Mouse (Mus musculus): ENCODE data around the gene Serpina10. TPM values are rescaled to one million over a fixed set of nuclear protein-coding genes. Genes with fewer than 3 reads are reported as not detected.

The Serpina10 gene
- polyA plus RNA-seq, 1 experiment from 2014 or later = not detected

DNA sequence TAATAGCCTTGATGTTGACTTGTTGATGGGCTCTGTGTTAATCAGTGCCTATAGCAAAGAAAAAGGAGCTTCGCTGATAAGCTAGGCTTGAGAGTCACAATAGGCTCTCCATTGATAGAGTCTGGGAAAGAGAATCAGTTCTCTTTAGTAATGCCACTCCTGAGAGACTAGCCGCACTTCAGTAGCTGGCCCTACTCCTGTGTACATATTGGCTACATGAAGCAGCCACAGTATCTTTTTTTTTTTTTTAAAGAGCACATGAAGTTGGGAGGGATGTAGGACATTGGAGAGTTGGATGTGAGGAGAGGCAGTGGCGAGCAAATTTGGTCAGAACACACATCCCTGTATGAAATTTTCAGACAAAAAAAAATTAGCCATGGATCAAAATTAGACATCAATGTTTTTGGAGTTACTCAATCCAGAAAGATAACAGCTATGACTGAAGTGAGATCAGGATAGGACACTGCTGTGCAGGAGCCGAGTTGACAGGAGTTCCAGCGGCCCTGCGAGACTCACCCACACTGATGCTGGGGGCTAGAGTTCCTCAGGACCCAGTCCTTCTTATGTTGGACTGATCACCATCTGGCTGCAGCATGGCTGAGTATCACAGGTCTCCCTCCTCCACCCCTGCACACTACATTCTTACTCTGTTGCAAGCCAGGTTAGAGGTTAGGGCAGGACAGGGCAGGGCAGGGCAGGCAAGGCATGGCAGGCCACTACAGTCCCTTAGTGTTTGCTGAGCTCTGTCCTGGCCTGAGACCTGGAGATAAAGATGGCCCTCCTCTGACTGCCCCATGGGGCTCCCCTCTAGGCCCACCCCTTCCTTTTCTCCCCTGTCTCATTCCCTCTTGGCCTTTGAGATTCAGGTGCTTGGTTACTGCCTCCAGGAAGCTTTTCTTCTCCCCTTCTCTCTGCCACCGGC lies 24.1 kb upstream of the Serpina10 start:
- Histone ChIP-seq H3K36me3 (no peaks in the 10 kb centered on the region), H3K27ac (no peak overlapping the region), H3K9me3 (no peaks in the 10 kb centered on the region), H3K27me3 (ENCODE audit: insufficient read depth, poor library complexity, severe bottlenecking) (no peaks in the 10 kb centered on the region), H3K4me3 (no peak overlapping the region), H3K4me1 (replicated peaks) (no peaks in the 10 kb centered on the region)
- WGBS = 86% methylated on average over 7 of the region's 7 CpGs
- DNase-seq (ENCODE audit: low spot score) = no peak

DNA sequence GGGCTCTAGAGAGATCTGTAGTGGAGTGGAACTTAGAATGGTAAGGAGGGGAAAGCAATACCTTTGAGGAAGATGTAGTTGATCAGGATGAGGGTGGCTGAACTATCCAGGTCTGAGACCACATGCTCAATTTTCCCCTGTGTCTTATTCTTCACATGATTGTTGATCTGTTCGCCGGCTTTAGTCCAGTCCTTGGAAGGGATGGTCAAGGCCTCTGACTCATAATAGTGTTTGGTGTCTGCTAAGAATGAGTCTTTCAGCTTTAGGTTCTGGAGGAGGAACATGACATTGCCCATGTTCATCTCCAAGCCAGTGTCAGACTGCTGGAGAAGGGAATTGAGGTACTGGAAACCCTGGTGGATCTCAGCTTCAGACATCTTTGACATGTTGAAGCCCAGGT lies 22.6 kb upstream of the Serpina10 start:
- H3K27me3 ChIP-seq (ENCODE audit: insufficient read depth, poor library complexity, severe bottlenecking) = no peaks in the 10 kb centered on the region
- no peaks in the 10 kb centered on the region for H3K36me3 ChIP-seq
- no peaks in the 10 kb centered on the region for H3K4me1 ChIP-seq (replicated peaks)
- DNase-seq (ENCODE audit: low spot score) = no peak
- H3K9me3 ChIP-seq = no peaks in the 10 kb centered on the region
- H3K4me3 ChIP-seq = no peak overlapping the region
- H3K27ac ChIP-seq = no peak overlapping the region
- WGBS = 98% methylated on average over 2 of the region's 2 CpGs

DNA sequence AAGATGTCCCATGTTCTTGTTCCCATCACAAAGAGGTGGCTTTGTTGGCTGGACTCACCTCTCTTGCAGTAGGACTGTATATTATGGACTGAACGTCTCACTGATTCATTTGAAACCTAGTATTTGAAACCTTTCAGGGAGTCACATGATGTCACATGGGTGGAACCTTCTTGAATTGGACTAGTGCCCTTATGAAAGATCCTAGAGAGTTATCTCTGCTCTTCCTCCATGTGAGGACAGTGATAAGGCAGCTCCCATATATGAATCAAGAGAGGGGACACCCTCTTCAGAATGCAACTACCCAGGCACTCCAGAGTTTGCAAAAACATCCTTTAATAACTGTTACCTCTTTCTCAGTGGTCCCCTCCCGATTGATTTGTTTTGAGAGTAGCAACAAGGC lies 15.1 kb upstream of the Serpina10 start:
- WGBS = 79% methylated on average over 2 of the region's 2 CpGs
- DNase-seq (ENCODE audit: low spot score) = no peak
- Histone ChIP-seq H3K27me3 (ENCODE audit: insufficient read depth, poor library complexity, severe bottlenecking) (no peaks in the 10 kb centered on the region), H3K27ac (no peak overlapping the region), H3K4me1 (replicated peaks) (no peaks in the 10 kb centered on the region), H3K9me3 (no peaks in the 10 kb centered on the region), H3K36me3 (no peaks in the 10 kb centered on the region), H3K4me3 (no peak overlapping the region)

DNA sequence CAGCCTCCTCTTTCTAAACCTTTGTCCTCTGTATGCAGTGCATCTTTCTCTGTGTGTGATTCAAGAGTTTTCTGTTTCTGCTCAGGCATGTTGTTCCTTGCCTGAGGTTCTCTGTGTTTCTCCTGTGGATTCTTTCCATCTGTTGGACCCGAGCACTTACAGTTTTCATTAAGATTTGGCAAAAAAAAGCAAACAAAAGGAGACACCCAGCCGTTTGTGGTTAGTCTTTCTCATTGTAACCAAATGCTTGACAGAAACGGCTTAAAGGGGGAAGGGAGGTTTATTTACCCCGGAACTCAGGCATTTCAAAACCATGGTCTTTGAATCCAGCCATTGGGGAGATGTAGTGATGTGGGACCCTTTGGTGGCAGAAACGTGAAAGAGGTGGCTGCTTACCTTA lies 13.4 kb upstream of the Serpina10 start:
- Histone ChIP-seq H3K9me3 (no peaks in the 10 kb centered on the region), H3K36me3 (no peaks in the 10 kb centered on the region), H3K4me1 (replicated peaks) (no peaks in the 10 kb centered on the region), H3K27me3 (ENCODE audit: insufficient read depth, poor library complexity, severe bottlenecking) (no peaks in the 10 kb centered on the region), H3K4me3 (no peak overlapping the region), H3K27ac (no peak overlapping the region)
- WGBS = 41% methylated on average over 5 of the region's 5 CpGs
- DNase-seq (ENCODE audit: low spot score) = no peak

DNA sequence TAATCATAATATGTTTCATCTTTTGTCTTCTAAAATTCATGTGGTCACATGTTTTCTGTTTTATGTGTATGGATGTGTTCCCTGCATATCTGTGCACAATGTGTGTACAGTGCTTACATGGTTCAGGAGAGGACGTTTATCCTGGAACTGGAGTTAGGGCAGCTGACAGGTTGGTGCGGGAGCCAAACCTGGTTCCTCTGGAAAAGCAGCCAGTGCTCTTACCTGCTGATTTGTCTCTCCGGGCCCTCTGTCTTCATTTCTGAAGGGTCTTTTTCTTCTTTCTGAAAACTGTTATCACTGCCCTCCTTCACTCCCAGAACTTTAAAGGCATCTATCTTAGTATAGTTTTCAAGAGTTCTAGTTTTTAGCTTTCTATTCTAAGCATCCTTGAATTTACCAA lies 12.6 kb upstream of the Serpina10 start:
- no peak overlapping the region for H3K27ac ChIP-seq
- H3K4me1 ChIP-seq (replicated peaks) = no peaks in the 10 kb centered on the region
- no peaks in the 10 kb centered on the region for H3K9me3 ChIP-seq
- H3K4me3 ChIP-seq = no peak overlapping the region
- DNase-seq (ENCODE audit: low spot score) = no peak
- no peaks in the 10 kb centered on the region for H3K27me3 ChIP-seq (ENCODE audit: insufficient read depth, poor library complexity, severe bottlenecking)
- H3K36me3 ChIP-seq = no peaks in the 10 kb centered on the region
- 87% methylated on average over 3 of the region's 3 CpGs for WGBS

DNA sequence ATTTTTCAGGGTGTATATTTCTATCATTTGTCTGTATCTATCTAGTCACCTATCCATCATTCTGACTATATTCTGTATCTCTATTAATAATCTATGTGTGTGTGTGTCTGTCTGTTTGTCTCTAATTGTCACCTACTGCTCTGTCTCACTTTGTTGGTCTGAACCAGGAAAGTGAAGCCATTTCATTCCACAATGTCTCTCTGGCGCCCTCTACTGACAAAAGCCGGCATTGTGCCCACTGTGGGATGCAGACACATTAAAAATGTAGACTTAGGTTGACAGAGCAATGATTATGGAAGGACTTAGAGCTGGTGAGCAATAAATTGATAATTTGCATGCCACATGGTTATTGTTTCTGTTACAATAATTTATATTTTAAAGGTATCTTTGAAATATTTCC lies 12.1 kb upstream of the Serpina10 start:
- Histone ChIP-seq H3K9me3 (no peaks in the 10 kb centered on the region), H3K4me1 (replicated peaks) (no peaks in the 10 kb centered on the region), H3K27ac (no peak overlapping the region), H3K4me3 (no peak overlapping the region), H3K27me3 (ENCODE audit: insufficient read depth, poor library complexity, severe bottlenecking) (no peaks in the 10 kb centered on the region), H3K36me3 (no peaks in the 10 kb centered on the region)
- DNase-seq (ENCODE audit: low spot score) = peak; percentile 85
- WGBS = 0% methylated on average over 2 of the region's 2 CpGs

DNA sequence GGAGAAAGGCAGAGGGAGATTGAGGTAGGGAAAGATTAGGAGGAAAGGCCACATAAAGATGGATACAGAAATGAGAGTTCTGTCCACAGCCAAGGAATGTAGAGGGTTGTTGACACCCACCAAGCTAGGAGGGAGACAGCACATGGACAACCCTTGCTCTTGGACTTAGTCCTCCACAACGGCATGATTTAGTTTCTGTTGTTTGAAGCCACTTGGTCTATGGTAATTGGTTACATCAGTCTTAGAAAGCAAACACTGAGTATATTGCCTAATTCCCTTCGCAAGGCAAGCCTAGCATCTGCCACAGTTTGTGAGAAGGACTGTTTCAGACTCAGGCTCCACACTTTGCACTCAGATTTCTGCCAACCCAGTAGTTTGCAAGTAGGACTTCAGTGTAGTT lies 4.6 kb upstream of the Serpina10 start:
- no peak overlapping the region for H3K27ac ChIP-seq
- H3K27me3 ChIP-seq (ENCODE audit: insufficient read depth, poor library complexity, severe bottlenecking) = no peaks in the 10 kb centered on the region
- H3K9me3 ChIP-seq = no peaks in the 10 kb centered on the region
- no peak overlapping the region for H3K4me3 ChIP-seq
- H3K36me3 ChIP-seq = no peaks in the 10 kb centered on the region
- H3K4me1 ChIP-seq (replicated peaks) = no peaks in the 10 kb centered on the region
- 96% methylated on average over 2 of the region's 2 CpGs for WGBS
- no peak for DNase-seq (ENCODE audit: low spot score)

DNA sequence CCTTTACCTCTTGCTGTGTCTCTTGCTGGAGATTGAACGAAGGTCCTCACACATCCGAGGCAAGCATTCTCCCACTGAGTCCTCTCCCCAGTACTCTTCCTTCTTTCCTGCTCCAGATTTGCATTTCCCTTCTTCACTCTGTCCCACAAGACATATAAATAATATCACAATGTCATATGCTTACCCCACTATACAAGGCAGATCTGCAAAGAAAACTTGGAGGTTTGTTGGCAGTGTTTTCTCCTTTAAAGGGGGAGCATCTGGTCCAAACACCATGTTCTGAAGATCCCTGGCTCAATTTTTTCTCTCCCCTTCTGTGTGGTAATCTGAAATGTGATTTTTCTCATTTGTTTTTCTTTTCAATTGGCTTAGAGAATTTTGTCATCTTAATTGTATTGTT lies 3.2 kb upstream of the Serpina10 start:
- no peak overlapping the region for H3K27ac ChIP-seq
- 80% methylated on average over 2 of the region's 2 CpGs for WGBS

DNA sequence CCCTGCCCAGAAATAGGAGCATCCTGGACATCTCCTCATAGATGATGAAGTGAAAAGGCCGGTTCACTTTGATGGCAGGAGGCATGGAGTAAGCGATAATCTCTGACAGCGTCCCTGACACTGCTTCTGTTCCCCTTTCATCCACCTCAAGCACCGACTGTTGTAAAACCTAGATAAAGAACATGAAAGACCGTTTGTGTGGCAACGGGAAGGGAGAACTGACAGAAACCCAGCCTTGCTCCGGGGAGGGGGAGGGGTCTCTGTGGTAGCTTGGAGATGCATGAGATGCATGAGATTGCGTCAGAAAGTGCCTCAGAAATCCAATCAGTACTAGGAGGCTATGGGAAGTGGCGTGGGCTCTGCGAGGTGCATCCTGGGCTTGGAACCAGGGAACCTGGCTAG lies 14.4 kb downstream of the Serpina10 start:
- Histone ChIP-seq H3K9me3 (no peaks in the 10 kb centered on the region), H3K27me3 (ENCODE audit: insufficient read depth, poor library complexity, severe bottlenecking) (no peaks in the 10 kb centered on the region), H3K27ac (no peak overlapping the region), H3K4me3 (no peak overlapping the region), H3K36me3 (0 out of 2 replicates have a peak, but pooled peaks cover 6% of the 10 kb centered on the region), H3K4me1 (replicated peaks) (no peaks in the 10 kb centered on the region)
- no peak for DNase-seq (ENCODE audit: low spot score)
- whole genome bisulfite sequencing = 93% methylated on average over 10 of the region's 10 CpGs

More for the DNA sequence above, 3.2 kb upstream of the Serpina10 start:
- no peak for DNase-seq (ENCODE audit: low spot score)
- Histone ChIP-seq H3K4me3 (no peak overlapping the region), H3K9me3 (no peaks in the 10 kb centered on the region), H3K36me3 (no peaks in the 10 kb centered on the region), H3K4me1 (replicated peaks) (no peaks in the 10 kb centered on the region), H3K27me3 (ENCODE audit: insufficient read depth, poor library complexity, severe bottlenecking) (no peaks in the 10 kb centered on the region)

DNA sequence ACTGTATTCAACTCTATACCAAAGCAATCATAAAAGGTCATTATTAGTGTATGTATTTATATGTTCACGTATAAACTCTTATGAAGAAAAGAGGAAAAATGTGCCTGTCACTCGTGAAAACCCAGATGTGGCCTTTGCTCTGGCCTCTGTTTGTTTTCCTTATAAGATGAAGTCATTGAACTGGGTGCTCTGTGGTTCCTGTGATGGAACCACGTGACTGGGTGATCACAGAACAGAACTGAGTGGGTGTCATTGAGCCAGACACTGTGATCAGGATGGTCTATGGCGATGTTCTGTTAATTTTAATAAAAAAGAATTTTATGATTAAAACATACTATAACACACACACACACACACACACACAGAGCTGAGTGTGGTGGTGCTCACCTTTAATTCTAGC lies 15.5 kb downstream of the Serpina10 start:
- 83% methylated on average over 4 of the region's 4 CpGs for WGBS
- Histone ChIP-seq H3K27ac (no peak overlapping the region), H3K4me3 (no peak overlapping the region), H3K9me3 (no peaks in the 10 kb centered on the region), H3K4me1 (replicated peaks) (no peaks in the 10 kb centered on the region), H3K27me3 (ENCODE audit: insufficient read depth, poor library complexity, severe bottlenecking) (no peaks in the 10 kb centered on the region), H3K36me3 (0 out of 2 replicates have a peak, but pooled peaks cover 6% of the 10 kb centered on the region)
- no peak for DNase-seq (ENCODE audit: low spot score)

DNA sequence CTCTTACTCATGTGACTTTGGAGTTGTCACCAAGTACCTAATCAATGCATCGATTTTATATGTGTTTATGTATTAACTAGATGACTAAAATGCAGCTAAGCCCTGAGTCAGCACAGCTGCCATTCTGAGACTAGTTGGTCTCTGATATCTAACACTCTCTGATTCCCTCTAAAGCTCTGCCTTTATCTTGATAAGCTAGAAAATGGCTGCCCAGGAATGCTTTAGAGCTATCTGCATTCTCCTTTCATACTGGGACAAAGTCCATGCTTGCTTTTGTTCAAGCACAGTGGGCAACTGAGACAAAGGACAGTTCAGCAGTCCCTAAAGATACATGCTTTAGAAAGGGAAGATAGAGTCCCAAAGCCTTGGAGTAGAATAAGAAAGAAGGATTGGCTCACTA lies 16.1 kb downstream of the Serpina10 start:
- H3K9me3 ChIP-seq = no peaks in the 10 kb centered on the region
- 0 out of 2 replicates have a peak, but pooled peaks cover 6% of the 10 kb centered on the region for H3K36me3 ChIP-seq
- no peak overlapping the region for H3K27ac ChIP-seq
- no peaks in the 10 kb centered on the region for H3K27me3 ChIP-seq (ENCODE audit: insufficient read depth, poor library complexity, severe bottlenecking)
- H3K4me1 ChIP-seq (replicated peaks) = no peaks in the 10 kb centered on the region
- WGBS = 87% methylated on average over 1 of the region's 1 CpGs
- no peak for DNase-seq (ENCODE audit: low spot score)
- H3K4me3 ChIP-seq = no peak overlapping the region

DNA sequence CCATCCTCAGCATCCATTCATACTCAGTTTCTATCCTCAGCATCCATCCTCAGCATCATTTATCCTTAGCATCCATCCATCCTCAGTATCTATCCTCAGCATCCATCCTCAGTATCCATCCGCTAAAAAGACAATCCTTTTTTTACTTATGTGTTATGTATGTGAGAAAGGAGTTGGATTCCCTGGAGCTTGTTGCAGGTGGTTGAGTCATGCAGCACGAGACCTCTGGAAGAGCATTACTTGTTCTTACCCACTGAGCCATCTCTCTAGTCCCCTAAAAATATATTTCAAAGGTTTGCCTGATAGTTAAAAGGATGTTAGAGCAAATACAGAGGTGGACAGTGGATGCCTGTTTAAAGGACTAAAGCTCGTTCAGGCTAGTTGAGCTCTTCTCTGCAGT lies 29.4 kb downstream of the Serpina10 start:
- Histone ChIP-seq H3K9me3 (no peaks in the 10 kb centered on the region), H3K4me1 (replicated peaks) (no peaks in the 10 kb centered on the region), H3K36me3 (no peaks in the 10 kb centered on the region), H3K4me3 (no peak overlapping the region), H3K27ac (no peak overlapping the region), H3K27me3 (ENCODE audit: insufficient read depth, poor library complexity, severe bottlenecking) (no peaks in the 10 kb centered on the region)
- DNase-seq (ENCODE audit: low spot score) = no peak
- WGBS = 74% methylated on average over 3 of the region's 3 CpGs

DNA sequence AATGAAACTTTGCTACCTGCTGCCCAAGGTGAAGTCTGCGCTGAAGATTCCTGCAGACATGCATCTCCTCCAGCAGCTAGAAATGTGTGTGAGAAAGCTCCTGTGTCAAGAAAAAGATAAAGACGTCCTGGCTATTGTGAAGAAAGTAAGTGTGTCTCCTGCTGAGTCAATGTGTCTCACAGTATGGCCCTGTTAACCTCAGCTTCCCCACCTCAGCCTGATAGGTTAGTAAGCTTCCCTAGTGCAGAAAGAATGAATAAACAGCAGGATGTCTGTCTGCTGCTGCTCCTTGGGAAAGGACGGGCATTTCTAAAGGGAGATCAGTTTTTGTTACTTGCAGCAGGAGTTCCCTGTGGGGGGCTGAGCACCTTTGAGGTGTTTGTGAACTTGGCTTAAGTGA lies 30.9 kb downstream of the Serpina10 start:
- Histone ChIP-seq H3K27ac (no peak overlapping the region), H3K27me3 (ENCODE audit: insufficient read depth, poor library complexity, severe bottlenecking) (no peaks in the 10 kb centered on the region), H3K9me3 (no peaks in the 10 kb centered on the region), H3K4me3 (no peak overlapping the region), H3K4me1 (replicated peaks) (no peaks in the 10 kb centered on the region), H3K36me3 (no peaks in the 10 kb centered on the region)
- 14% methylated on average over 3 of the region's 3 CpGs for WGBS
- no peak for DNase-seq (ENCODE audit: low spot score)
